Mouse (Mus musculus): ENCODE data around the gene Rad52. TPM values are rescaled to one million over a fixed set of nuclear protein-coding genes. Genes with fewer than 3 reads are reported as not detected.

The Rad52 gene
- polyA plus RNA-seq (2016; fragmentation: Nextera tagmentation; extraction: Ambion mirVana): 13.7 and 13.8 TPM in 2 replicates

GRCm38 (mm10) chr6:119902204-119903080 is at the start of gene Rad52:
Gene Rad52 (plus strand): TSS chr6:119902698.
- Histone ChIP-seq H3K4me3 (peak within 1 kb of the TSS; percentile 81), H3K9me3 (replicated peaks) (no peaks in the 10 kb centered on the region), H3K4me1 (peaks cover 15% of the 10 kb centered on the region), H3K36me3 (peaks cover 20% of the 10 kb centered on the region), H3K27me3 (replicated peaks) (no peaks in the 10 kb centered on the region), H3K9ac (peak within 1 kb of the TSS; percentile 89), H3K27ac (peak within 1 kb of the TSS; percentile 95), H3K4me2 (peak within 1 kb of the TSS; percentile 84)
- 2% methylated on average over 67 of the region's 67 CpGs for WGBS (ENCODE audit: insufficient replicate concordance)
- ATAC-seq: peak; percentile 89

GRCm38 (mm10) chr6:119854156-119854555 is 48.3 kb upstream of the Rad52 start:
- H3K9ac ChIP-seq: no peak overlapping the region
- H3K27me3 ChIP-seq (replicated peaks): no peaks in the 10 kb centered on the region
- H3K4me2 ChIP-seq: no peak overlapping the region
- no peaks in the 10 kb centered on the region for H3K9me3 ChIP-seq (replicated peaks)
- WGBS (ENCODE audit: insufficient replicate concordance): 55% methylated on average over 2 of the region's 2 CpGs
- H3K27ac ChIP-seq: no peak overlapping the region
- no peak overlapping the region for H3K4me3 ChIP-seq
- H3K4me1 ChIP-seq: peaks cover 4% of the 10 kb centered on the region
- no peak for ATAC-seq
- H3K36me3 ChIP-seq: no peaks in the 10 kb centered on the region

GRCm38 (mm10) chr6:119855471-119855870 is 47.0 kb upstream of the Rad52 start:
- no peak overlapping the region for H3K27ac ChIP-seq
- H3K9ac ChIP-seq: no peak overlapping the region
- H3K9me3 ChIP-seq (replicated peaks): no peaks in the 10 kb centered on the region
- H3K4me3 ChIP-seq: no peak overlapping the region
- 66% methylated on average over 4 of the region's 4 CpGs for WGBS (ENCODE audit: insufficient replicate concordance)
- H3K27me3 ChIP-seq (replicated peaks): no peaks in the 10 kb centered on the region
- no peak overlapping the region for H3K4me2 ChIP-seq
- no peak for ATAC-seq
- no peaks in the 10 kb centered on the region for H3K36me3 ChIP-seq
- no peaks in the 10 kb centered on the region for H3K4me1 ChIP-seq

GRCm38 (mm10) chr6:119860236-119860635 is 42.3 kb upstream of the Rad52 start:
- no peaks in the 10 kb centered on the region for H3K36me3 ChIP-seq
- WGBS (ENCODE audit: insufficient replicate concordance): 64% methylated on average over 2 of the region's 2 CpGs
- H3K27me3 ChIP-seq (replicated peaks): no peaks in the 10 kb centered on the region
- H3K4me1 ChIP-seq: no peaks in the 10 kb centered on the region
- no peak for ATAC-seq
- no peak overlapping the region for H3K4me2 ChIP-seq
- no peak overlapping the region for H3K9ac ChIP-seq
- H3K9me3 ChIP-seq (replicated peaks): no peaks in the 10 kb centered on the region
- no peak overlapping the region for H3K4me3 ChIP-seq
- H3K27ac ChIP-seq: no peak overlapping the region

GRCm38 (mm10) chr6:119861519-119861918 is 41.0 kb upstream of the Rad52 start:
- Histone ChIP-seq H3K4me1 (no peaks in the 10 kb centered on the region), H3K27me3 (replicated peaks) (no peaks in the 10 kb centered on the region), H3K36me3 (no peaks in the 10 kb centered on the region), H3K9me3 (replicated peaks) (no peaks in the 10 kb centered on the region), H3K27ac (no peak overlapping the region), H3K4me3 (no peak overlapping the region), H3K4me2 (no peak overlapping the region), H3K9ac (no peak overlapping the region)
- 74% methylated on average over 8 of the region's 8 CpGs for WGBS (ENCODE audit: insufficient replicate concordance)
- ATAC-seq: no peak

- Histone ChIP-seq H3K27ac (no peak overlapping the region), H3K4me3 (no peak overlapping the region), H3K4me1 (no peaks in the 10 kb centered on the region), H3K9ac (no peak overlapping the region), H3K9me3 (replicated peaks) (no peaks in the 10 kb centered on the region), H3K27me3 (replicated peaks) (no peaks in the 10 kb centered on the region), H3K4me2 (no peak overlapping the region), H3K36me3 (no peaks in the 10 kb centered on the region)
- no peak for ATAC-seq
- WGBS (ENCODE audit: insufficient replicate concordance): 73% methylated on average over 11 of the region's 11 CpGs
Observed at GRCm38 (mm10) chr6:119864341-119865034, 38.0 kb upstream of the Rad52 start.

- no peak for ATAC-seq
- Histone ChIP-seq H3K27me3 (replicated peaks) (peaks cover 4% of the 10 kb centered on the region; the same call in 1 of the 2 replicates), H3K9me3 (replicated peaks) (no peaks in the 10 kb centered on the region), H3K27ac (no peak overlapping the region), H3K4me2 (no peak overlapping the region), H3K36me3 (no peaks in the 10 kb centered on the region), H3K9ac (no peak overlapping the region), H3K4me1 (no peaks in the 10 kb centered on the region), H3K4me3 (no peak overlapping the region)
- 56% methylated on average over 7 of the region's 7 CpGs for WGBS (ENCODE audit: insufficient replicate concordance)
Observed at GRCm38 (mm10) chr6:119883151-119883550, 19.3 kb upstream of the Rad52 start.

- Histone ChIP-seq H3K9me3 (replicated peaks) (no peaks in the 10 kb centered on the region), H3K27ac (no peak overlapping the region), H3K4me2 (no peak overlapping the region), H3K4me3 (no peak overlapping the region), H3K27me3 (replicated peaks) (peaks cover 29% of the 10 kb centered on the region), H3K36me3 (no peaks in the 10 kb centered on the region), H3K4me1 (no peaks in the 10 kb centered on the region), H3K9ac (no peak overlapping the region)
- WGBS (ENCODE audit: insufficient replicate concordance): 28% methylated on average over 7 of the region's 7 CpGs
- no peak for ATAC-seq
Observed at GRCm38 (mm10) chr6:119892711-119893110, 9.8 kb upstream of the Rad52 start.

- H3K9me3 ChIP-seq (replicated peaks): no peaks in the 10 kb centered on the region
Observed at GRCm38 (mm10) chr6:119903081-119903789, 737 bp downstream of the Rad52 start.

GRCm38 (mm10) chr6:119905461-119905860 is 3.0 kb downstream of the Rad52 start:
- H3K9me3 ChIP-seq (replicated peaks): no peaks in the 10 kb centered on the region
- H3K4me2 ChIP-seq: no peak overlapping the region
- no peak overlapping the region for H3K9ac ChIP-seq
- peaks cover 15% of the 10 kb centered on the region for H3K4me1 ChIP-seq
- 78% methylated on average over 5 of the region's 5 CpGs for WGBS (ENCODE audit: insufficient replicate concordance)
- no peaks in the 10 kb centered on the region for H3K27me3 ChIP-seq (replicated peaks)
- H3K27ac ChIP-seq: no peak overlapping the region
- ATAC-seq: no peak
- H3K36me3 ChIP-seq: peaks cover 20% of the 10 kb centered on the region
- H3K4me3 ChIP-seq: no peak overlapping the region

More at GRCm38 (mm10) chr6:119903081-119903789, 737 bp downstream of the Rad52 start:
- 15% methylated on average over 15 of the region's 15 CpGs for WGBS (ENCODE audit: insufficient replicate concordance)
- H3K9ac ChIP-seq: peak overlapping the region; percentile 89
- ATAC-seq: no peak
- peaks cover 20% of the 10 kb centered on the region for H3K36me3 ChIP-seq
- H3K4me3 ChIP-seq: peak overlapping the region; percentile 81
- H3K4me1 ChIP-seq: peaks cover 15% of the 10 kb centered on the region
- H3K27ac ChIP-seq: peak overlapping the region; percentile 95
- peak overlapping the region; percentile 84 for H3K4me2 ChIP-seq
- H3K27me3 ChIP-seq (replicated peaks): no peaks in the 10 kb centered on the region

GRCm38 (mm10) chr6:119912046-119912445 is 9.5 kb downstream of the Rad52 start:
- H3K4me2 ChIP-seq: no peak overlapping the region
- no peaks in the 10 kb centered on the region for H3K9me3 ChIP-seq (replicated peaks)
- H3K4me1 ChIP-seq: no peaks in the 10 kb centered on the region
- H3K4me3 ChIP-seq: no peak overlapping the region
- H3K36me3 ChIP-seq: peaks cover 60% of the 10 kb centered on the region
- no peaks in the 10 kb centered on the region for H3K27me3 ChIP-seq (replicated peaks)
- H3K9ac ChIP-seq: no peak overlapping the region
- WGBS (ENCODE audit: insufficient replicate concordance): 46% methylated on average over 5 of the region's 5 CpGs
- H3K27ac ChIP-seq: no peak overlapping the region
- no peak for ATAC-seq

GRCm38 (mm10) chr6:119915710-119916109 is 13.2 kb downstream of the Rad52 start:
- no peak for ATAC-seq
- H3K27ac ChIP-seq: no peak overlapping the region
- no peak overlapping the region for H3K4me3 ChIP-seq
- H3K4me2 ChIP-seq: no peak overlapping the region
- 82% methylated on average over 5 of the region's 5 CpGs for WGBS (ENCODE audit: insufficient replicate concordance)
- H3K4me1 ChIP-seq: no peaks in the 10 kb centered on the region
- H3K9ac ChIP-seq: no peak overlapping the region
- no peaks in the 10 kb centered on the region for H3K27me3 ChIP-seq (replicated peaks)
- H3K9me3 ChIP-seq (replicated peaks): no peaks in the 10 kb centered on the region
- H3K36me3 ChIP-seq: peaks cover 91% of the 10 kb centered on the region

All from liver, embryonic 12.5 days (tissue).